Mouse (Mus musculus) ovary, postnatal 10 days (tissue): ENCODE results near the gene Ddx20.

ENCODE experiments used
- DNase-seq: peaks from one replicate; pipeline ENCODE4 v3.0.0; 2022; ENCODE audit warnings: low spot score

Ddx20 gene

DNA sequence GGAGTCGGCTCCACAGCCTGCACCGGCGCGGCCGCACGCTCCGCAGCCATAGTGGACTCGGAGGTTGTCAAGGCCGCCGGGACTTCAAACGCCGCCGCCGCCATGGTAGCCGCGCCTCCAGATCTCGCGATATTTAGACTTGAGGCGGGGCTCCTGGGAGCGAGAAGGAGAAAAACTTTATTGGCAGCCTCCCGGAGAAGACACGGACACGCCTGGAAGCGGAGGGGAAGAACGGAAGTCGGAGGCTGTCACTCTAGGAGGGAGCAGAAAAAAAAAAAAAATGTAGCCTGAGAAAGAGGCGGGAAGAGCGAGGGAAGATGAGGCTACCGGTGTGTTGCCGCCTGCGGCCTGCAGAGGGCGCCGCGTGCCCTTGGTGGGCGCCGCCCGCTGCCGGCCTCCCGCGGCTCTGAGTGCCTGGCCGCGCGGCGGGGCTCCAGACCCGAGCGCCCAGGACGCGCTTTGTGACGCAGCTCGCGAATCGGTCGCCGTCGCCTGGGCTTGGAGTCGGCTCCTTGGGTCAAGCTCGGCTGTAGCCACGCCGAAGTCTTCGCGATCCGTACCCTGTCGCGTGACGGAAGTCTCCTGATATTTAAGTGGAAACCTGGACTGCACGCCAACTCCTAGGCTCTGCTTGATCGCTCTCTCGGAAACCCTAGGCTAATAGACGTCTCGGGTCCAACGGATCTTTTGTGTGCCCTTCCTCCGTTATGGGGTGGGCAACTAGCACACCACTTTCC, at the start of gene Ddx20:
Ddx20 (minus strand) TSS at position 251 of the 737 bp plus-strand sequence.
- peak; percentile 79 for DNase-seq

- no peak for DNase-seq
These were observed 49.7 kb upstream of the Ddx20 start for GRCm38 (mm10) chr3:105737070-105737469.

- DNase-seq: no peak
These were observed 48.8 kb upstream of the Ddx20 start for GRCm38 (mm10) chr3:105736148-105736547.

- no peak for DNase-seq
These were observed 47.9 kb upstream of the Ddx20 start for GRCm38 (mm10) chr3:105735285-105735684.

- DNase-seq: no peak
These were observed 46.2 kb upstream of the Ddx20 start for GRCm38 (mm10) chr3:105733538-105733937.

DNA sequence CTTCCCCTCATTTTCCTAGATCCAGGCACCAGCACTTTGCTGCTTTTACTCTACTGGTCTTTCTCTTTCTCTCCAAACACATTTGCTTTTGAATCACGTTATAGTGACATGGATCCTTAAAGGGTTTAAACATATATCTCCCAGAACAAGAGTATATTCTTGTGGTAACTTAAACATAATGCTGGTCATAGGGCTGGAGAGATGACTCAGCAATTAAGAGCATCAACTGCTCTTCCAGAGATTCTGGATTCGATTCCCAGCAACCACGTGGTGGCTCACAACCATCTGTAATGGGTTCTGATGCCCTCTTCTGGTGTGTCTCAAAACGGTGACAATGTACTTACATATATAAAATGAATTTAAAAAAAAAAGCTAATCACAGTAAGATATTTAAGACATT, 45.0 kb upstream of the Ddx20 start:
- no peak for DNase-seq

DNA sequence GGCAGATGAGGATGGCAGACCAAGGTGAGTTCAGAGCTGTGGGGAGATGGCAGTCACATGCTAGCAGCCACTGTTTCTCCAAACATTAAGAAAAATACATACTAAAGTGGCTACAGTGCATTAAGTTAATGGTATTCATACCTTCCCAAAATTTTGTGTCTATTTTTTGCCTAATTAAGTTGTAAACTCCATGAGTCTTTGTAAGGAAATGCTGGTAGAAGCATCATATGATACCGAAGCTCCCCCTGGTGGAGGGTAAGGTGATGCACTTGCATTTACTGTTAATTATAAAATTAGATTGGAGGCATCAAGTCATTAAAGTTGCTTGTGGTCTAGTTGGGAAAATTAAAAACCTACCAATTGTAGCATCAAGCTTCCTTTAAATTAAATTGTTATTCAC, 38.7 kb upstream of the Ddx20 start:
- no peak for DNase-seq

DNA sequence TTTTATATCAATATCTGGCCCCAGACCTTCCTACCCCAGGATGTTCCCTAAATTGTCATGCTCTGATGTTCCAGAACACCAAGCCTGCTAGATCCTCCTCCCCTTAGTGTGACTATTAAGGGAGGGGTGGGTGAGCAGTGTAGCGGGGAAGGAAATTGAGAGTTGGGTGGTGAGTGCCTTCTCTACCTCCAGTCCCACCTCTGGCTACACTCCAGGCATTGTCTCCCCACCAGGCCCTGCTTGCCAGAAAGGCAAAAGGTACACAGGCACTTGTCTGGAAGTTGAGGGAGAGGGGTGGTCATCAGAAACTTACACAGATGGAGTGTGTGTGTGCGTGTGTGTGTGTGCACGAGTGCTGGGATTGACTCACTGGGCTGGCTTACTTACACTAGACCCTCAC, 35.1 kb upstream of the Ddx20 start:
- no peak for DNase-seq

DNA sequence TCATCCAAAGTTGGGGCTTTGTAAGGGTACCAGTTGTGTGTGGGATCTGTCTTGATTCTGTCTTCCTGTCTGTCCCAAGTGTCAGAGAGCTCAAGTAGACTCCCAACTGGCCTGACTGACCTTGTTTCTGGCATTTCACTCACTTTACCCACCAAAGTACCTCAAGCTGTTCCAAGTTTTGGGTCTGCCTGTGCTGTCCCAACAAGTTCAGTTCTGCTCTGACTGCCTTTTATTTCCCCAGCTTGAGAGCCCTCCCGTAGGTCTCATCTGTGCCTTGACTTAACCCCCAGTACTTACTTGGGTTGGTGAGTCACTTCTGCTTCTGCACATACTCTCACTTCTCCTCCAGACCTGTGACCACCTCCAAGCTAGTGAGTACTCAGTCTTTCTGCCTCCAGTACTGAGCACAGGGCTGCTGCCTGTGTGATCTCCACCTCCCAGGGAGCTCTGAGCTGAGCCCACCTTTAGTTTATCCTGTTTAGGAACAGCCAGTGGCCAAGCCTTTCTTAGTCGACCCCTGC, 34.4 kb upstream of the Ddx20 start:
- DNase-seq: no peak

- DNase-seq: no peak
These were observed 33.1 kb upstream of the Ddx20 start for GRCm38 (mm10) chr3:105720514-105720913.

GRCm38 (mm10) chr3:105719979-105720378, 32.6 kb upstream of the Ddx20 start:
- DNase-seq: no peak

DNA sequence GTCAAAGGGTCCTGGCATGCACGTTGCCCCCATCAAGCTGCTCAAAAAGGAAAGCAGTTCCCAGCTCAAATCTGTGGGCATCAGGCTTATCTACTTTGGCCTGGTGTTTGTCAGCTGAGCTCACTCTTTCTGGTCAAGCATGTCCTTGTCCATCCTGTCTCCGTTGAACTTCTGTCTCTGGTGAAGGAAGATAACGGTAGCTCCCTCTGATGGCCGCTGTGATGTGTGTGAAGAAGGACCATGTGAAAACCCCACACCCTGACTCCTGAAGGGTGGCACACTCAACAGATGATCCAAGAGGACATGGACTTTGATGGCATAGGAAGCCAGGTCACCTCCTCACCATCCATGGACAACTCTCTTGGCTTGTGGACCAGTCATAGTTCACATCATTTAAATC, 31.4 kb upstream of the Ddx20 start:
- no peak for DNase-seq

GRCm38 (mm10) chr3:105717856-105718555, 30.6 kb upstream of the Ddx20 start:
- no peak for DNase-seq

DNA sequence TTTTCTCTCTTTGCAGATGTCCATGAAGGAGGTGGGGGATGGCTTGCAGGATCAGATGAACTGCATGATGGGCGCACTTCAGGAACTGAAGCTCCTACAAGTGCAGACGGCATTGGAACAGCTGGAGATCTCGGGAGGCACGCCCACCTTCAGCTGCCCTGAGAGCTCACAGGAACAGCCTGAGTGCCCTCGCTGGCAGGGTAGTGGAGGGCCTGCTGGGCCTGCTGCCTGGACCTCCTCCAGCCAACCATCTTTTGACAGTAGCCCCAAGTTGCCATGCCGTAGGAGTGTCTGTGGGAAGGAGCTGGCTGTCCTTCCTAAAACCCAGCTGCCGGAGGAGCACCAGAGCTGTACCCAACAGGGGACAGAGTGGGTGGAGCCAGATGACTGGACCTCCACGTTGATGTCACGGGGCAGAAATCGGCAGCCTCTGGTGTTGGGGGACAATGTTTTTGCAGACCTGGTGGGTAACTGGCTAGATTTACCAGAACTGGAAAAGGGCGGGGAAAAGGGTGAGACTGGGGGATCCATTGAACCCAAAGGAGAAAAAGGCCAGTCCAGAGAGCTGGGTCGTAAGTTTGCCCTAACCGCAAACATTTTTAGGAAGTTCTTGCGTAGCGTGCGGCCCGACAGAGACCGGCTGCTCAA, 29.1 kb upstream of the Ddx20 start:
- DNase-seq: no peak

DNA sequence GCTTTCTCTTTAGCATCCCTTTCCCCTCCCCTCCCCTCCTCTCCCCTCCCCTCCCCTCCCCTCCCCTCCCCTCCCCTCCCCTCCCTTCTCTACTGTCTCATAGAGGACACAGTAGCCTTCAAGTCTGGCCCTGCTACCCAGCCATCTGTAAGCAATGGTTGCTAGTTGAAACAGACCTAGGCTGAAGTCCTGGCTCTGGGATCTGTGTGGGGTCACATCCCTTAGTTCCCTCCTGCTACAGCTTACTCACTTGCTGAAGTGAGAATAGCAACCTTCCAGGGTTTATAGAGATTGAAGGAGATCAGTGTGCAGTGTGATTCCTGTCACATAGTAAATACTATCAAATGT, 27.4 kb upstream of the Ddx20 start:
- DNase-seq: no peak

GRCm38 (mm10) chr3:105714091-105714819, 26.9 kb upstream of the Ddx20 start:
- DNase-seq: no peak

GRCm38 (mm10) chr3:105712827-105713226, 25.5 kb upstream of the Ddx20 start:
- DNase-seq: no peak

DNA sequence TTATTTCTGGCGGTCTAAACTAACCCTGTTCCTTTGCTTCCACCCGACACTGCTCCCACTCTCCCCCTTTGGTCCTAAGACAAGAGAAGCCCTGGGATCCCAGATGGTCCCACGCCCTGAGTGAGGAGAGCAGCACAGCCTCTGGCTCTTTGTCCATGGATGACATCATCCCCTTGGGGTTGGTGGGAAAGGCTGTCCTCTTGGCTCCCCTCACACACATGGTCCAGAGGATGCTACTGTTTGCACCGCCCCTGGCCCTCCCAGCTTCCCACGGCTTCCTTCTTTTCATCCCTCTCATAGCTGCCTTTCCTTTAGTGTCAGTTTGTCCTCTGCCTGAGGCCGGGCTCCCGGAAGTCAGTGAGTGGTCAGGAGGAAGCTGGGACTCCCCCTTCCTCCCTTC, 24.4 kb upstream of the Ddx20 start:
- DNase-seq: no peak

- DNase-seq: no peak
These were observed 22.9 kb upstream of the Ddx20 start for GRCm38 (mm10) chr3:105710246-105710645.

DNA sequence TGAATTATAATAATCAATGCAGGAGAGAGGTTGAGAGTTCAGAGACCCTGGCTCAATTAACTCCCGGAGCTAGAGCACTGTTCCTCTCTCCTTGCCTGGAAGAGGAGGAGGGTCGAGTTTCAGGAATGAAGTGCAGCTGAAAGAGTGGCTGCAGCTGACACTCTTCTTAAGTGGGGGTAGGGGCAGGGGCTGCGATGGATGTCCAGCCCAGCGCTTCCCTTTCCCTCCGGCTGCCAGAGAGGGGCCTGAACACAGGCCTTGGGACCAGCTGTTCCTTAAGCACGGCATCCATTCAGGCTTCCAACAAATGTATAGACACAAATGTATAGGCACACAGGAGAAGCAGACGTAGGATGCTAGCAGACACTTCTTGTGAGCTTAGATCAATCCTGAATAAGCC, 20.2 kb upstream of the Ddx20 start:
- no peak for DNase-seq

GRCm38 (mm10) chr3:105706366-105707020, 19.1 kb upstream of the Ddx20 start:
- DNase-seq: no peak

- no peak for DNase-seq
These were observed 18.2 kb upstream of the Ddx20 start for GRCm38 (mm10) chr3:105705561-105705960.
